Mouse (Mus musculus) forebrain, embryonic 13.5 days (tissue): Measurements from ENCODE around the gene Hlcs. TPM values are rescaled to one million over a fixed set of nuclear protein-coding genes. Genes with fewer than 3 reads are reported as not detected.

ENCODE experiments used
- ATAC-seq: fragments of 200-750 bp; cut with Nextera tagmentation; 2 replicates; pipeline ENCODE4 v1.8.0; 2017
- H3K27ac ChIP-seq: fragments of 300-500 bp; sonication (generic); 2 replicates; pipeline ENCODE4 v1.5.1; 2015; ENCODE audit warnings: inconsistent platforms, mild to moderate bottlenecking, moderate library complexity
- H3K27me3 ChIP-seq: fragments of 300-500 bp; sonication (generic); 2 replicates; pipeline ENCODE4 v1.6.1; 2015; ENCODE audit warnings: mild to moderate bottlenecking, inconsistent platforms
- H3K36me3 ChIP-seq: fragments of 300-500 bp; sonication (generic); 2 replicates; pipeline ENCODE4 v1.6.1; 2015; ENCODE audit warnings: mild to moderate bottlenecking, inconsistent platforms; ENCODE audit not compliant: poor library complexity, severe bottlenecking
- H3K4me1 ChIP-seq: fragments of 300-500 bp; sonication (generic); 2 replicates; pipeline ENCODE4 v1.6.1; 2015; ENCODE audit warnings: inconsistent platforms
- H3K4me2 ChIP-seq: fragments of 300-500 bp; sonication (generic); 2 replicates; pipeline ENCODE4 v1.6.1; 2015; ENCODE audit warnings: inconsistent platforms, mild to moderate bottlenecking, moderate library complexity
- H3K4me3 ChIP-seq: fragments of 300-500 bp; sonication (generic); 2 replicates; pipeline ENCODE4 v1.5.1; 2015; ENCODE audit warnings: mild to moderate bottlenecking, inconsistent platforms
- H3K9ac ChIP-seq: fragments of 300-500 bp; sonication (generic); 2 replicates; pipeline ENCODE4 v1.6.1; 2015; ENCODE audit warnings: mild to moderate bottlenecking, inconsistent platforms
- H3K9me3 ChIP-seq: fragments of 300-500 bp; sonication (generic); replicated peaks from 2 replicates; pipeline ENCODE4 v1.6.1; 2016; ENCODE audit warnings: inconsistent platforms
- WGBS: fragments of 180-500 bp; shearing (Covaris S2); methylation state at CpG from one replicate; pipeline ENCODE4 v1.1.7; 2015; 5-methylcytosine and 5-hydroxymethylcytosine counted together
- polyA plus RNA-seq: library from polyadenylated mRNA; unstranded; fragments of >200 nt; fragmentation: Nextera tagmentation; extraction: Ambion mirVana; gene quantifications from 2 replicates; pipeline ENCODE4 v1.2.1, GENCODE M21; 2015

The Hlcs gene
- 9.0 and 9.8 TPM in 2 replicates for polyA plus RNA-seq

DNA sequence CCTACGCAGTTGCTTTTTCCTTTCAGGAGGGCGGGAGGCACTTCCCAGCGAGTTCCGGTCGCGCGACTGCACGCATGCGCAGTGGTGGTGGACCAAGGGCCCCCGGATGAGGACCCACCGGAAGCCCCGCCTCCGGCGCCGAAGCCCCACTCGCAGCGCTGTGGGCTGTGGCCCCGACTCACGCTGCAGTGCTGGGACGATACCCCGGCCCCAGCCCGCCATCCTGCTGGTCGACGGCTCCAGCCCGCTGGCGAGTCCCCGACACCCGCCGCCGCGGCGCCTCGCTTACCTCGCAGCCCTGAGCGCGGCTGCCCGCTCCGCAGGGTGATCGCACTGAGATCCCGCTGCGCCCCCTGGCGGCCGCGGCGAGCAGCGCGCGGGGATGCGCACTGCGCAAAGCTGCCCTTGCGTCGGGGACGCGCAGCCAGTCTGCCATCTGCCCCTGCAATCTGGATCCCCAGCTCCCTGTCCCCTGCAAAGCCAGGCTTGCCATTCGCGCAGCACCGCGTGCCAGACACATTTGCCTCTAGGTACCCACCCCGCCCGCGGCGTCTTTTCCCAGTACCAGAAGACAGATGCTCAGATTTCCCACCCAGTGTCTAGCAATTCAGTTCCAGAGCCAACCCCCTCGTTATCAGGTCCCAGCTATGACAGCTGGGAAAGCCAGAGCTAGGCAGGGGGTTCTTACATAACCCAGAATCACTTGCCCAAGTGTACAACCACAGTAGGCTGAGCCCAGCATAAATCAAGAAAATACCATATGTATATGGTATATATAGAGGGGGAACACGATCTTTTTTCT lies at the start of gene Hlcs:
Gene Hlcs, minus strand, starts transcription at position 343 of the 802 bp plus-strand sequence.
- H3K9me3 ChIP-seq = no peaks in the 10 kb centered on the region
- no peaks in the 10 kb centered on the region for H3K27me3 ChIP-seq
- peak within 1 kb of the TSS; percentile 87 for H3K9ac ChIP-seq
- under 1% methylated on average over 64 of the region's 64 CpGs for WGBS
- peak within 1 kb of the TSS; percentile 99 for H3K27ac ChIP-seq
- peak within 1 kb of the TSS; percentile 62 for H3K4me2 ChIP-seq
- peaks cover 22% of the 10 kb centered on the region for H3K4me1 ChIP-seq
- peak within 1 kb of the TSS; percentile 59 for H3K4me3 ChIP-seq
- peak; percentile 92 for ATAC-seq
- no peaks in the 10 kb centered on the region for H3K36me3 ChIP-seq

DNA sequence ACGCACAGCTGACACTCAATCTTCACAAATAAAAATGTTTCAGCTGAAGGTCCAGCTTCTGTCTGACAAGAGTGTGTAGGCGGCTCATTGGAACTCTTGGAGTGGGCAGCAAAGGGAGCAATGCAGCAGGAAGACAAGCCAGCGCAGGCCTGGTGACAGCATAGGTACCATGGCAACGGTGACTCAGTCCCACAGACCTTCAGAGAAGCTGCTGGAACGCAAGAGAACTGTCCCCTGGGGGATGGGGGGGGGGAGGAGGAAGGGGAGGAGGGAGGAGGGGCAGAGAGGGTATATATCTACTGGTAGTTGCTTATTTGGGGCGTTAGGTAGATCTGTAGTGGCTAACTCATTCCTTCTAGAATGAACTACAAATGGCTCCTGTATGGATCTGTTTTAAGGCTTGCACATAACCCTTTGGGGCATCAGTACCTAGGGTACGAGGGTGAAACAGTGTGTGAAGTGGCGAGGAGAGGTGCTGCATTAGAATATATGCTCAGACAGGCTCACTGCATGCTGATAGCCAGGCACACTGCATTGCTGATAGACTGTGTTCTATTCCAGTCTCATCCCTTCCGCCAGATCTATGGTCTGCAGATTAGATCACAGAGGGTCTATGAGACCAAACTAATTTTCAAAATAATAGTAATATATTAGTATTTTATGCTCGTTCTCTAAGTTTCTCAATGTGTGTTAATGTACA lies 49.0 kb upstream of the Hlcs start:
- ATAC-seq = peak; percentile 71; the same call in 1 of the 2 replicates
- Histone ChIP-seq H3K4me2 (no peak overlapping the region), H3K36me3 (peaks cover 4% of the 10 kb centered on the region; the same call in 1 of the 2 replicates), H3K27me3 (no peaks in the 10 kb centered on the region), H3K9ac (no peak overlapping the region; the same call in 1 of the 2 replicates), H3K4me1 (peaks cover 7% of the 10 kb centered on the region), H3K27ac (no peak overlapping the region; the same call in 1 of the 2 replicates), H3K4me3 (no peak overlapping the region), H3K9me3 (no peaks in the 10 kb centered on the region)
- WGBS = 47% methylated on average over 10 of the region's 10 CpGs

DNA sequence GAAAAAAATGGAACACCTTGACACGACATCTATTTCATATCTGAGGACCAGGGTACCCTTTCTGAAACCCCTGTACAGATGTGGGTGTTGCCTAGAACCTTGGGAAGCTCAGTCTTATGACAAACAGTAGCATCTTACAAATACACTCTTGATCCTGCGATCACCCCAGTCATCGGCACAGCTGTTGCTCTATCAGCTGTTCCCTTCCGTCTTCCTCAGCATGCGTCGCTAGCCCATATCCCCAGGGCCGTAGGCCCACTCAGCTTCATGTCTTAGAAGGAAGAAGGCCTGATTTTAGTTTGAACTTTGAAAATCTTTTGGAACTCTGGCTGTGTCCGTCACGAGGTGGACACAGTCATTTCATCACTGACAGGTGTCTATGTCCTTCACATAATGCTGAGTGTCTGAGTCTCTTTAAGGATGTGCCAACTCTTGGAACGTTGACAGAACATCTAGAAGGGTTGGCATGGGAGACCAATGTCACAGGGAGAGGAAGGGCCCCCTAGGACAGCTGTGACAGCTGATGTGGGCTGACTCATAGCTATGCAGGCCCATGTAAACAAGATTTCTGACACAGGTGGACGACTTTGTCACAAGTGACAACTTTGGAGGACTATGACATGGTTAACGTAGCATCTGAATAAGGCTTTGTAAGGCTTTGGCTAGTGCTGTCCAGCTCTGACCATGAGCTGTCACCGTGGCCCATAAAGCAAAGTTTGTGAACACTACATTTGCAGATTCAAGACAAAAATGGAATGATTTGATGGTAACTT lies 47.4 kb upstream of the Hlcs start:
- no peak overlapping the region for H3K9ac ChIP-seq
- no peak for ATAC-seq
- peaks cover 4% of the 10 kb centered on the region; the same call in 1 of the 2 replicates for H3K36me3 ChIP-seq
- no peaks in the 10 kb centered on the region for H3K27me3 ChIP-seq
- peaks cover 7% of the 10 kb centered on the region for H3K4me1 ChIP-seq
- 91% methylated on average over 13 of the region's 13 CpGs for WGBS
- no peak overlapping the region for H3K4me3 ChIP-seq
- H3K27ac ChIP-seq = no peak overlapping the region
- H3K9me3 ChIP-seq = no peaks in the 10 kb centered on the region
- H3K4me2 ChIP-seq = no peak overlapping the region

DNA sequence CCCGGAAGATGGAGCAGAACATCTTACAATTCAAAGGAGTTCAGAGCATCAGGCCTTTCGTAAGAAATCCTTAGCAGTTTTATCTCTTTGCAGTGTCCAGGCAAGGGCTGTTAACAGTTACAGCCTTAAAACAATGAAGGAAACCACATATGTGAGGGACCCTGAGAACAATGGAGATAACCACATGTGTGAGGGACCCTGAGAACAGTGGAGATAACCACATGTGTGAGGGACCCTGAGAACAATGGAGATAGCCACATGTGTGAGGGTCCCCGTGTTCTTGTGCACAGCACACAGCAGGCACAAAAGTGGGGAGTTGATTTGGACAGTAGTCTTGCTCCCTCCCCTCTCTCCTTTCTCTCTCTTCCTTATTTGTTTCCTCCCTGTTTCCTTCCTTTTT lies 44.7 kb upstream of the Hlcs start:
- ATAC-seq = no peak
- peaks cover 7% of the 10 kb centered on the region for H3K4me1 ChIP-seq
- no peaks in the 10 kb centered on the region for H3K9me3 ChIP-seq
- no peak overlapping the region for H3K27ac ChIP-seq
- H3K9ac ChIP-seq = no peak overlapping the region
- H3K4me2 ChIP-seq = no peak overlapping the region
- H3K4me3 ChIP-seq = no peak overlapping the region
- no peaks in the 10 kb centered on the region for H3K27me3 ChIP-seq
- 88% methylated on average over 3 of the region's 3 CpGs for WGBS
- H3K36me3 ChIP-seq = no peaks in the 10 kb centered on the region

DNA sequence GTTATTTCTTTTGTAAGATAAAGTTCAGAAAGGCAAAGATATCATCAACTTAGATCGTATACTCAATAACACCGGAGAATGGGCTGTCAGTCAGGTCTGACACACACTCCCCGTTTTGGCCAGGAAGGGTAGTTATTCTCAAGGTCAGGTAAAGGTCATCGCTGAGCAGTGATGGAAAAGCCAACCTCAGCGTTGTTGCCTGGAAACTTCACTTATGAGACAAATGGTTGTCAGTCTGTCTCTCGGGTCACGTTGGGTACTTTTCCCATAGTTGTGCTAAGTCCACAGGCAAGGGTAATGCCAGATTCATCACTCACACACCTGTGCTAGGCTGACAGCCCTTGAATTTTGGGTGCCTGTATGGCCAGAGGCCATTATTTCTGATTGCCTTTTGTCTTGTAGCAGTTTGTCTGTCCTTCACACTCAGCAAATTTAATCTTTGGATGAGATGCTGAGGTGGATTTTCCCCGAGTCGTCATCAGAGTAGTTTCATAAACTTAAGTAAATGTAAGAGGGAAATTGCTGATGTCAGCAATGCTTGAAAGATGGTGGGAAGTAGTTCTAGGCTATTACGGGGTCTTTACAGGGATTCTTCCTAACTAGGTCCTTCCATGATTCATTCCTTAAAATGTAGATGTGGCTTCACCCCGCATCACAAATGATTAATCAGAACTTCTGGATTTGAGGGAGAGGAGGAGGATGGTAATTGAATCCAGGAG lies 43.6 kb upstream of the Hlcs start:
- Histone ChIP-seq H3K4me2 (no peak overlapping the region), H3K9me3 (no peaks in the 10 kb centered on the region), H3K4me1 (peaks cover 2% of the 10 kb centered on the region), H3K36me3 (no peaks in the 10 kb centered on the region), H3K27me3 (no peaks in the 10 kb centered on the region), H3K4me3 (no peak overlapping the region), H3K9ac (no peak overlapping the region), H3K27ac (no peak overlapping the region)
- no peak for ATAC-seq
- 89% methylated on average over 11 of the region's 11 CpGs for WGBS

DNA sequence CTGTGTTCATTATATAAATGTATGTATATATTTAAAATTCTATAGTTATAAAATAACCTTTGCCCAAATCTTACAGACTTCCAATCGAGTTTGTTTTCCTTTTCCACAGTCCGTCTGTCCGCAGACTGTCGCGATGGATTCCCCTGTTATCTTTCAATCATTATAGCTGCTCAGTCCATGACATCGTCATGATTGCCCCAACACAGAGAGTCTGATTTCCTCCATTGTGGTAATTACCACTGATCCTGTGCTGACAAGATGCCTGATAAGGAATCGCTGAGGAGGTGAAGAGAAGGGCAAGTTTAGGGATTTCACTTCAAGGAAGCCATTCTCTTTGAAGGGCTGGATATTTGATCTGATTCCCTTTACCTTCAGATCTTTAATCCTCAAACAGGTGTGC lies 42.7 kb upstream of the Hlcs start:
- Histone ChIP-seq H3K27ac (no peak overlapping the region), H3K4me3 (no peak overlapping the region), H3K4me2 (no peak overlapping the region), H3K9me3 (no peaks in the 10 kb centered on the region), H3K27me3 (no peaks in the 10 kb centered on the region), H3K36me3 (no peaks in the 10 kb centered on the region), H3K9ac (no peak overlapping the region), H3K4me1 (no peaks in the 10 kb centered on the region)
- ATAC-seq = no peak
- 74% methylated on average over 7 of the region's 7 CpGs for WGBS

DNA sequence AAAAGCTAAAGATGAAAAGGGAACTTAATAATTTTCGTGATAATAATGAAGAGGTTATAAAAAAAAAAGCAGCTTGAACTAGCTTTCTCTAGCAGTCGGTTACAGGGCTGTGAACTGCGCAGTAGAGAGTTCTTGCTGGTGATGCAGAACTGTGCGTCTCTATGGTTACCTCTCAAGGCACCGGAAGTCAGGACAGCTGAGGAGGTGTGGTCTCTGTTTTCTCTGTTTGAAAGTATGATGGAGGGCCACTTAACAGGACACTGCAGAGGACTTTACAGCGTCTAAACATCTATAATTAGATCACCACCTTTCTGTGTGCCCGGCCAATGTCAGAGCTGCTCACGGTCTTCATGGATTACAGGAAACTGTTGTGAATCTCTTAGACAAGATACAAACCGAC lies 41.1 kb upstream of the Hlcs start:
- ATAC-seq = peak; percentile 61; the same call in 1 of the 2 replicates
- H3K36me3 ChIP-seq = no peaks in the 10 kb centered on the region
- H3K9ac ChIP-seq = no peak overlapping the region
- H3K27me3 ChIP-seq = no peaks in the 10 kb centered on the region
- H3K4me1 ChIP-seq = peaks cover 9% of the 10 kb centered on the region; the same call in 1 of the 2 replicates
- 55% methylated on average over 9 of the region's 9 CpGs for WGBS
- no peak overlapping the region for H3K27ac ChIP-seq
- H3K4me2 ChIP-seq = no peak overlapping the region
- H3K4me3 ChIP-seq = no peak overlapping the region
- no peaks in the 10 kb centered on the region for H3K9me3 ChIP-seq

DNA sequence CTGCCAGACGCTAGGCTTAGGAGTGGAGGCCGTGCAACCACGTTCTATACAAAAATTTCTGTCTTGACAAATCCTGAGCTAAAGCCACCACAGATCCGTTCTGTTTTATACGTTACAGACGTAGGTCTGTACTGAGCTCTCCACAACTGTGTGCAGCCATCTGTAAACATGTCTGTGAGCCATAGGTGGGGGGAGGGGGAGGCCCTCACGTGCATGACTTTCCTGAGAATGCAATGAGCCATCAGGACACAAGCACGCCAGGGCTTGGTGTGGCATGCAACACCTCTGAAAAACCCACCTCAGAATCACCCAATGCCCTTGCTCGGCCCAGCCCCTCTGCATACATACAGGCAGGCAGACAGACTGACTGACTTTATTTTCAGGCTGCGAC lies 36.9 kb upstream of the Hlcs start:
- WGBS = 72% methylated on average over 10 of the region's 10 CpGs
- H3K27ac ChIP-seq = no peak overlapping the region
- no peak overlapping the region for H3K4me2 ChIP-seq
- no peaks in the 10 kb centered on the region for H3K9me3 ChIP-seq
- H3K36me3 ChIP-seq = no peaks in the 10 kb centered on the region
- ATAC-seq = no peak
- H3K9ac ChIP-seq = no peak overlapping the region
- H3K27me3 ChIP-seq = no peaks in the 10 kb centered on the region
- no peak overlapping the region for H3K4me3 ChIP-seq
- H3K4me1 ChIP-seq = peaks cover 9% of the 10 kb centered on the region; the same call in 1 of the 2 replicates

DNA sequence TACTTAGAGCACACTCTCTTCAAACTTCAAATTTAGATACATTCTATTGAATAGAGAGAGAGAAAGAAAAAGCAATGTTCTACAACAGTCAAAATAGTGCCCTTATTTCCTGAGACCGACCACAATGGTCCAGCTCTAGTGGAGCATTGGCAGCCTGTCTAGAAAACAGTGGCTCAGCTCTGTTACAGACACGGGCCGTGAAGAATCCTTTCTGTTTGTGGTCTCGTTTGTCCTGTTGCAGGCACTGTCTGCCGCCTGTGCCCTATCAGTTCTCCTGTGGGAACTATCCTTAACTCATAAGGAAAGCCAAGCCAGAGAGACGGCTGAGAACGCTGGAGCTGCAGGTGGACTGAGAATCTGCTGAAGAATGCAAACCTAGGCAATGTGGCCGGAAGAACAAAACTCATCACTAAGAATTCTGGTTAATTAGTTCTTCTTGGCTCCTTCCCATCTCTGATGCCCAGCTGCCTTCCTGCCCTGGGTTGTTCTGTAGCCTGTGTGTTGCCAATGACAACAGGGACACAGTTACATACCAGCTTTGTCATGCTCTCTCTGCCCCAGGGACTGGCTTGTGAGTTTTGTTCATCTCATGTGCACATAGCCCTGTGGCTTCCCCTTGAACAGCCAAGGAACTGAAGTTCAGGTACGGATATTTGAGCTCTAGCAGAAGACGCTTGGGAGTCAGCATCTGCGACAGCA lies 36.4 kb upstream of the Hlcs start:
- H3K4me1 ChIP-seq = peaks cover 9% of the 10 kb centered on the region; the same call in 1 of the 2 replicates
- H3K27me3 ChIP-seq = no peaks in the 10 kb centered on the region
- no peak overlapping the region for H3K4me2 ChIP-seq
- H3K27ac ChIP-seq = no peak overlapping the region
- no peak for ATAC-seq
- H3K9me3 ChIP-seq = no peaks in the 10 kb centered on the region
- 68% methylated on average over 11 of the region's 11 CpGs for WGBS
- no peak overlapping the region for H3K9ac ChIP-seq
- no peaks in the 10 kb centered on the region for H3K36me3 ChIP-seq
- H3K4me3 ChIP-seq = no peak overlapping the region

DNA sequence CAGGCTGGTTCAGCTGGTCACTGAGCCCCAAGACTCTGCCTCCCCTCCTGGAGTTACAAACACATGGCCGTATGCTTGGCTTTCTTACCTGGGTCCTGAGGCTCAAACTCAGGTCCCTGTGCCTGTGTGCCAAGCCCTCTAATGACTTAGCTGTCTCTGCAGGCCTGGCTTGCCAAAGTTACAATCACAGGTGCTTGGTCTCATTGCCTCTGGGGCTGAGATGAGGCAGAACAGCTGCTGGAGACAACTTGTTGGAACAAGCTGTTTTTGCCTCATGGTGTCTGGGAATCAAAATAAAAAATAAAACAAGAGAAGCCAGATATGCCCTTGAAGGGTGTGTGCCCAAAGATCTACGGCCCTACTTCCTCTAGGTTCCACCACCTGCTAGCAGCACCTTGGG lies 35.4 kb upstream of the Hlcs start:
- no peaks in the 10 kb centered on the region for H3K36me3 ChIP-seq
- H3K9ac ChIP-seq = no peak overlapping the region
- peaks cover 9% of the 10 kb centered on the region; the same call in 1 of the 2 replicates for H3K4me1 ChIP-seq
- no peaks in the 10 kb centered on the region for H3K9me3 ChIP-seq
- H3K27ac ChIP-seq = no peak overlapping the region
- 93% methylated on average over 2 of the region's 2 CpGs for WGBS
- no peak overlapping the region for H3K4me3 ChIP-seq
- H3K4me2 ChIP-seq = no peak overlapping the region
- H3K27me3 ChIP-seq = no peaks in the 10 kb centered on the region
- no peak for ATAC-seq
